Mouse (Mus musculus) gastrocnemius, postnatal 4 days (tissue): Measurements from ENCODE around the gene Nek10. TPM values are rescaled to one million over a fixed set of nuclear protein-coding genes. Genes with fewer than 3 reads are reported as not detected.
"Not testable (repeated sequence)": the region's sequence is repeated elsewhere in the genome, so short reads cannot be mapped to it uniquely, and the experiment has no call there.

Source experiments
- DNase-seq, 2 experiments: peaks; one replicate each; pipeline ENCODE4 v3.0.0; 2021 to 2022; ENCODE audit warnings: low spot score in 2 of 2, mixed read lengths in 2 of 2
- total RNA-seq, 2 experiments: library from RNA; stranded (reverse); gene quantifications; 2 replicates each; pipeline ENCODE4 v1.2.3; 2021

Gene Nek10
- total RNA-seq, 2 experiments from 2014 or later = 0.05 to 0.13 TPM

- not testable (repeated sequence) for DNase-seq
These were observed 180.9 kb downstream of the Nek10 start for GRCm38 (mm10) chr14:14984106-14984505.

- DNase-seq = peak; percentile 51 to 73
These were observed 181.8 kb downstream of the Nek10 start for GRCm38 (mm10) chr14:14984710-14985647.

GRCm38 (mm10) chr14:14987403-14987802 lies 184.2 kb downstream of the Nek10 start:
- no peak for DNase-seq

GRCm38 (mm10) chr14:14991642-14992041 lies 188.4 kb downstream of the Nek10 start:
- DNase-seq = no peak

- DNase-seq = no peak
These were observed 208.2 kb downstream of the Nek10 start for GRCm38 (mm10) chr14:15011408-15011807.

GRCm38 (mm10) chr14:15014799-15015198 lies 211.6 kb downstream of the Nek10 start:
- no peak for DNase-seq

GRCm38 (mm10) chr14:15030626-15031025 lies 227.4 kb downstream of the Nek10 start:
- not testable (repeated sequence) for DNase-seq

- not testable (repeated sequence) for DNase-seq
These were observed 231.4 kb downstream of the Nek10 start for GRCm38 (mm10) chr14:15034638-15035037.

GRCm38 (mm10) chr14:15048186-15048585 lies 245.0 kb downstream of the Nek10 start:
- no peak for DNase-seq

GRCm38 (mm10) chr14:15061496-15061895 lies 258.3 kb downstream of the Nek10 start:
- DNase-seq = no peak

Other genes starting within 250 kb of the Nek10 start
- gene Slc4a7, start 101.1 kb upstream of the Nek10 start, total RNA-seq = 10 to 100 TPM; 16.3 to 18.1 TPM